Mouse (Mus musculus) heart, adult 2 months (tissue): ENCODE results near the gene Nfia. TPM values are rescaled to one million over a fixed set of nuclear protein-coding genes. Genes with fewer than 3 reads are reported as not detected.

Source experiments
- DNase-seq, 2 experiments: peaks; one replicate each; pipeline ENCODE4 v3.0.0; 2021
- H3K27ac ChIP-seq: fragments of 200-600 bp; 2 replicates; pipeline ENCODE4 v1.8.1; 2022
- H3K27me3 ChIP-seq: fragments of 200-500 bp; 2 replicates; pipeline ENCODE4 v1.6.1; 2012; ENCODE audit warnings: mild to moderate bottlenecking, low read length, inconsistent platforms, mixed read lengths; ENCODE audit not compliant: control insufficient read depth, insufficient read depth
- H3K36me3 ChIP-seq: fragments of 200-500 bp; 2 replicates; pipeline ENCODE4 v1.6.1; 2012; ENCODE audit warnings: low read length, inconsistent platforms; ENCODE audit not compliant: control insufficient read depth, insufficient read depth
- H3K4me1 ChIP-seq: fragments of 200-500 bp; 2 replicates; pipeline ENCODE4 v1.6.1; 2011; ENCODE audit warnings: low read length; ENCODE audit not compliant: control insufficient read depth, insufficient read depth
- H3K4me3 ChIP-seq: fragments of 200-600 bp; 2 replicates; pipeline ENCODE4 v1.8.1; 2022
- H3K79me2 ChIP-seq: fragments of 200-500 bp; replicated peaks from 2 replicates; pipeline ENCODE4 v1.6.1; 2012; ENCODE audit warnings: mild to moderate bottlenecking, inconsistent platforms, low read length, moderate library complexity, mixed read lengths; ENCODE audit not compliant: control insufficient read depth, insufficient read depth
- H3K9ac ChIP-seq: fragments of 200-500 bp; 2 replicates; pipeline ENCODE4 v1.6.1; 2012; ENCODE audit warnings: low read depth, mild to moderate bottlenecking, control low read depth, inconsistent platforms, low read length, mixed read lengths
- CTCF ChIP-seq: fragments of 200-600 bp; IDR thresholded peaks from 2 replicates; pipeline ENCODE4 v1.8.1; 2022; ENCODE audit warnings: antibody characterized with exemption, mild to moderate bottlenecking, moderate library complexity
- EP300 ChIP-seq: fragments of 200-500 bp; IDR thresholded peaks from 2 replicates; pipeline ENCODE4 v1.6.1; 2011; ENCODE audit warnings: low read depth, low read length, control low read depth; ENCODE audit not compliant: insufficient read depth
- POLR2A ChIP-seq: fragments of 200-500 bp; IDR thresholded peaks from 2 replicates; pipeline ENCODE4 v1.6.1; 2011; ENCODE audit warnings: mild to moderate bottlenecking, low read depth, low read length, control low read depth; ENCODE audit not compliant: insufficient read depth
- WGBS: fragments of 180-500 bp; shearing (Covaris S2); methylation state at CpG from one replicate; pipeline ENCODE4 v1.1.7; 2018; 5-methylcytosine and 5-hydroxymethylcytosine counted together
- intact Hi-C: fragments of 180-260 bp; cut with DNase I; formaldehyde crosslinking; loops from one replicate; pipeline ENCODE4 v1.15.1; 2025
- polyA plus RNA-seq: library from polyadenylated mRNA; depleted of rRNA; stranded (reverse); fragments of >200 nt; gene quantifications from 2 replicates; pipeline ENCODE4 v1.2.3, GENCODE M21; 2012
- total RNA-seq, 2 experiments: library from RNA; stranded (reverse); gene quantifications; 2 replicates each; pipeline ENCODE4 v1.2.3; 2021

Gene Nfia
- total and polyA plus RNA-seq, 3 experiments = 70.3 to 128 (median 126) TPM

GRCm38 (mm10) chr4:98104161-98104560 is 331.6 kb downstream of the Nfia start:
- no peaks in the 10 kb centered on the region for H3K79me2 ChIP-seq
- TF ChIP-seq EP300 (peak; percentile 90), POLR2A (0 out of 2 replicates have a peak, but pooled peaks have one; percentile 29), CTCF (no peak)
- DNase-seq = peak; percentile 78 to 85
- peaks cover 39% of the 10 kb centered on the region for H3K4me1 ChIP-seq
- H3K4me3 ChIP-seq = no peak overlapping the region
- H3K27me3 ChIP-seq = no peaks in the 10 kb centered on the region
- peaks cover 33% of the 10 kb centered on the region for H3K36me3 ChIP-seq
- 78% methylated on average over 8 of the region's 8 CpGs for WGBS
- peak overlapping the region; percentile 91 for H3K27ac ChIP-seq
- intact Hi-C loops = no loop called here
- no peak overlapping the region for H3K9ac ChIP-seq

GRCm38 (mm10) chr4:98104911-98105702 is 332.6 kb downstream of the Nfia start:
- no peaks in the 10 kb centered on the region for H3K79me2 ChIP-seq
- 40% methylated on average over 9 of the region's 9 CpGs for WGBS
- peak in 1 of 2 experiments; percentile 32 for DNase-seq
- H3K4me1 ChIP-seq = peaks cover 41% of the 10 kb centered on the region
- no peaks in the 10 kb centered on the region for H3K27me3 ChIP-seq
- H3K4me3 ChIP-seq = no peak overlapping the region
- intact Hi-C loops = loop anchor here (5.0 kb wide), 2 partner anchors 152 to 217 kb away; no protein-coding TSS in a partner anchor
- H3K27ac ChIP-seq = peak overlapping the region; percentile 91
- TF ChIP-seq POLR2A (no peak), EP300 (no peak), CTCF (no peak)
- no peak overlapping the region for H3K9ac ChIP-seq
- peaks cover 36% of the 10 kb centered on the region for H3K36me3 ChIP-seq

- Histone ChIP-seq H3K27ac (peak overlapping the region; percentile 91), H3K36me3 (peaks cover 36% of the 10 kb centered on the region), H3K79me2 (no peaks in the 10 kb centered on the region), H3K4me1 (peaks cover 41% of the 10 kb centered on the region), H3K9ac (no peak overlapping the region), H3K27me3 (no peaks in the 10 kb centered on the region), H3K4me3 (no peak overlapping the region)
- 25% methylated on average over 6 of the region's 6 CpGs for WGBS
- peak; percentile 42 to 62 for DNase-seq
- intact Hi-C loops = loop anchor here (1.0 to 5.0 kb wide), 6 partner anchors 15 to 355 kb away; no protein-coding TSS in a partner anchor
- TF ChIP-seq CTCF (no peak), EP300 (0 out of 2 replicates have a peak, but pooled peaks have one; percentile 67), POLR2A (peak; percentile 43; the same call in 1 of the 2 replicates)
Observed at GRCm38 (mm10) chr4:98105971-98106370, 333.4 kb downstream of the Nfia start.

- DNase-seq = no peak
- intact Hi-C loops = loop anchor here (1.0 to 5.0 kb wide), 6 partner anchors 15 to 355 kb away; no protein-coding TSS in a partner anchor
- Histone ChIP-seq H3K79me2 (no peaks in the 10 kb centered on the region), H3K27me3 (no peaks in the 10 kb centered on the region), H3K4me1 (peaks cover 37% of the 10 kb centered on the region), H3K27ac (peak overlapping the region; percentile 77), H3K9ac (peak overlapping the region; percentile 50), H3K36me3 (peaks cover 35% of the 10 kb centered on the region), H3K4me3 (peak overlapping the region; percentile 24)
- WGBS = 57% methylated on average over 14 of the region's 14 CpGs
- TF ChIP-seq EP300 = no peak
- no peak for TF ChIP-seq POLR2A
- no peak for TF ChIP-seq CTCF
Observed at GRCm38 (mm10) chr4:98106445-98107092, 334.0 kb downstream of the Nfia start.

DNA sequence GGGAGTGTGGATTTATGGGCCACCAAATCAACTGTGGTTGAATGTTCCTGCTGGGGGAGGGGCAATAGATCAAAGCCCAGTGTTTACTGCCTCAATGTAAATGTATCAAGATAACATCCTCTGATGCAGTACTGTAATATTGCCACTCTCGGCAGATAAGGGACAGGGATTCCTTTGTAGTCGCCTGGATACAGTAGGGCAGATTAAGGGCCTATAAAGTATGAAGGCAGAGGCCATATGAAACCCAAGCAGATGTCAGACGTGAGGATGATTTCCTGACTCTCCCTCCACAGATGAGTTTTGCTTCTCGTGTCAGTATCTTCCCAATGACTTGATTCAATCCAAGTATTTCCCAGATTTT is 334.5 kb downstream of the Nfia start:
- Histone ChIP-seq H3K27me3 (no peaks in the 10 kb centered on the region), H3K9ac (no peak overlapping the region), H3K4me3 (no peak overlapping the region), H3K27ac (peak overlapping the region; percentile 77), H3K79me2 (no peaks in the 10 kb centered on the region), H3K4me1 (peaks cover 33% of the 10 kb centered on the region), H3K36me3 (peaks cover 35% of the 10 kb centered on the region)
- WGBS = 52% methylated on average over 4 of the region's 4 CpGs
- no peak for DNase-seq
- TF ChIP-seq POLR2A (no peak), EP300 (no peak), CTCF (no peak)
- intact Hi-C loops = loop anchor here (2.0 to 5.0 kb wide), 4 partner anchors 58 to 215 kb away; no protein-coding TSS in a partner anchor
